Mouse (Mus musculus) liver, embryonic 14.5 days (tissue): Measurements from ENCODE around the gene Scamp4. TPM values are rescaled to one million over a fixed set of nuclear protein-coding genes. Genes with fewer than 3 reads are reported as not detected.

Experiments
- ATAC-seq: fragments of 200-750 bp; cut with Nextera tagmentation; 2 replicates; pipeline ENCODE4 v1.8.0; 2017; ENCODE audit warnings: moderate number of reproducible peaks, mild to moderate bottlenecking, moderate library complexity; ENCODE audit not compliant: insufficient read depth
- DNase-seq, 3 experiments: peaks; one replicate each; pipeline ENCODE4 v3.0.0-alpha.2; 2012 to 2013; ENCODE audit warnings: low read depth in 3 of 3, low spot score in 3 of 3
- H3K27ac ChIP-seq: fragments of 300-500 bp; sonication (generic); 2 replicates; pipeline ENCODE4 v1.5.1; 2014; ENCODE audit warnings: moderate library complexity, mild to moderate bottlenecking, control low read depth, inconsistent platforms
- H3K27me3 ChIP-seq: fragments of 300-500 bp; sonication (generic); 2 replicates; pipeline ENCODE4 v1.6.1; 2014; ENCODE audit warnings: mild to moderate bottlenecking, low read length, moderate library complexity; ENCODE audit not compliant: control insufficient read depth, insufficient read depth
- H3K36me3 ChIP-seq: fragments of 300-500 bp; sonication (generic); replicated peaks from 2 replicates; pipeline ENCODE4 v1.6.1; 2014; ENCODE audit warnings: low read depth; ENCODE audit not compliant: control insufficient read depth, insufficient read depth
- H3K4me1 ChIP-seq, 2 experiments: fragments of 200-500 bp in 1 of 2; fragments of 300-500 bp in 1 of 2; sonication (generic) in 1 of 2; replicated peaks; 2 replicates each; pipeline ENCODE4 v1.6.1; 2012 to 2014; ENCODE audit warnings: antibody characterized with exemption in 1 of 2, inconsistent platforms in 1 of 2, low read length in 1 of 2; ENCODE audit not compliant: control insufficient read depth in 2 of 2, insufficient read depth in 2 of 2
- H3K4me2 ChIP-seq: fragments of 300-500 bp; sonication (generic); 2 replicates; pipeline ENCODE4 v1.6.1; 2014; ENCODE audit warnings: low read depth, mild to moderate bottlenecking, control low read depth, moderate library complexity
- H3K4me3 ChIP-seq, 2 experiments: fragments of 200-500 bp in 1 of 2; fragments of 300-500 bp in 1 of 2; sonication (generic) in 1 of 2; 2 replicates each; pipeline ENCODE4 v1.5.1; 2012 to 2014; ENCODE audit warnings: low read depth in 2 of 2, low read length in 2 of 2, mild to moderate bottlenecking in 2 of 2, control low read depth in 1 of 2, inconsistent platforms in 1 of 2, moderate library complexity in 1 of 2; ENCODE audit not compliant: insufficient read depth in 1 of 2
- H3K9ac ChIP-seq: fragments of 300-500 bp; sonication (generic); replicated peaks from 2 replicates; pipeline ENCODE4 v1.6.1; 2014; ENCODE audit warnings: mild to moderate bottlenecking, control low read depth, moderate library complexity
- H3K9me3 ChIP-seq: fragments of 300-500 bp; sonication (generic); 2 replicates; pipeline ENCODE4 v1.6.1; 2016; ENCODE audit warnings: low read length, mixed read lengths; ENCODE audit not compliant: control insufficient read depth
- CTCF ChIP-seq: IDR thresholded peaks from 2 replicates; pipeline ENCODE4 v1.5.1; 2016; ENCODE audit warnings: antibody characterized with exemption, low read depth, control low read depth
- EP300 ChIP-seq: IDR thresholded peaks from 2 replicates; pipeline ENCODE4 v1.6.1; 2016; ENCODE audit warnings: antibody characterized with exemption, low read depth
- WGBS: fragments of 180-500 bp; shearing (Covaris S2); extraction: QIAGEN DNeasy Blood & Tissue Kit; methylation state at CpG from one replicate; pipeline ENCODE4 v1.1.7; 2014; ENCODE audit not compliant: insufficient replicate concordance; 5-methylcytosine and 5-hydroxymethylcytosine counted together
- polyA plus RNA-seq, 2 experiments: library from polyadenylated mRNA; depleted of rRNA in 1 of 2; stranded (reverse) in 1 of 2; unstranded in 1 of 2; fragments of >200 nt; fragmentation: Nextera tagmentation in 1 of 2; extraction: Ambion mirVana in 1 of 2; gene quantifications; 2 replicates each; pipeline versions ENCODE4 v1.2.1 to v1.2.3; 2012 to 2014

The Scamp4 gene
- polyA plus RNA-seq, 2 experiments, result 22.0 to 34.6 TPM

DNA sequence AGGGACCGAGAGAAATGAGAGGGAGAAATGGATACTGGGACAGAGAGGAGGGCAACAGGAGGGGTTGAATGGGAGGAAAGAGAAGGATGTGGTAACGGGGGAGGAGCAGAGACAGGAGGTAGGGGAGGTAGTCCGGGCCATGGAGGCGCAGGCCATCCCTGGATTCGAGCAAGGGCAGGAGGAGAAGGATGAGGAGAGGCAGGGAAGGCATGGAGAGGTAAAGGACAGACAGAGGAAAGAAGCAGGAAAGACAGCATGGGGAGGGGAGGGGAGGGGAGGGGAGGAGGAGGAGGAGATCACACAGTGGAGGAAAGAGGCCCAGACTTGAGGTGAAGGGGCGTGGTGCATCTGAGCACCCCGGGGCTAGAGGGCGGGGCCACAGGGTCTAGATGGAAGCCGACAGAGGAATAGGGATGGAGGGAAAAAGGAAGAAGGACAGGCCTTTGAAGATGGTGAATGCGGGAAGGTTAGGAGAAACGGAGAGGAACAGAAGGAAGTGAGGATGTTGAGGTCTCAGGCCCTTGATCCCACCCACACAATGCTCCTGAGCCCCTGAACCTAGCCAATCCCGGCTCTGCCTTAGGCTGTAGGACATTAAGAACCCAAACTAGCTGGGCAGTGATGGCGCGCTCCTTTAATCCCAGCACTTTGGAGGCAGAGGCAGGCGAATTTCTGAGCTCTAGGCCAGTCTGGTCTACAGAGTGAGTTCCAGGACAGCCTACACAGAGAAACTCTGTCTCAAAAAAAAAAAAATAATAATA is 54.4 kb downstream of the Scamp4 start, which contains the start of gene Btbd2:
Btbd2 (minus strand) TSS at position 209 of the 761 bp plus-strand sequence.
- peak within 1 kb of the TSS; percentile 74 for H3K4me2 ChIP-seq
- peaks cover 22 to 32% of the 10 kb centered on the region in 2 experiments for H3K4me1 ChIP-seq
- TF ChIP-seq EP300, result no peak
- no peak for TF ChIP-seq CTCF

DNA sequence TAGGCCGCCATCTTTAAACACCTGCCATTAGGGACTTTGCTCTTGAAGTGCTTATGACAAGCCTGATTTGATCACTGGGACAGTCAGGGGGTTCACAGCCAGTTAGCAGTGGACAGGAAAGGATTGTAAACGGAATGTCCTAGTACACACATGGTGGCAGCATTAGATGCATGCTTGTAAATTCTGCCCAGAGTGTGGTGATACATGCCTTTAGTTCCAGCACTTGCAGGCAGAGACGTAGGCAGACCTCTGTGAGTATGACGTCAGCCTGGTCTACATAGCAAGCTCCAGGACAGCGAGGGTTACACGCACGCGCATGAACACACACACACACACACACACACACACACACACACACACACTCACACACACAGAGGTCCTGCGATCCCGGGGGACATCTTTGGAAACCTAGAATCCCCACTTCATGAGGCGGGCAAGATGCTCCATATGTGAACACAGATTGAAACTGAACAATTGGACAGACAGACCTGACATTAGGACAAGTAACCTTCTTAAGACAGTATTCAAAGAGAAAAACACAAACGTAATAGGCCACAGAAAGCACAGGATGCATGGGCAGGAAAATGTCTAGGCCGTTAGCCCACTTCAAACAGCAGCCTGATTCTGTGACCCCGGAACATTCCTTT is 55.6 kb downstream of the Scamp4 start:
- 82% methylated on average over 14 of the region's 14 CpGs for WGBS
- TF ChIP-seq CTCF (no peak), EP300 (no peak)
- H3K27me3 ChIP-seq, result no peaks in the 10 kb centered on the region
- no peak for DNase-seq
- no peak overlapping the region for H3K4me2 ChIP-seq
- H3K4me3 ChIP-seq, result no peak overlapping the region
- H3K9me3 ChIP-seq, result no peaks in the 10 kb centered on the region
- H3K4me1 ChIP-seq, result peaks cover 23 to 33% of the 10 kb centered on the region in 2 experiments
- no peaks in the 10 kb centered on the region for H3K36me3 ChIP-seq
- no peak overlapping the region for H3K9ac ChIP-seq
- peak overlapping the region; percentile 48 for H3K27ac ChIP-seq
- no peak for ATAC-seq

More for the DNA sequence above, 54.4 kb downstream of the Scamp4 start, which contains the start of gene Btbd2:
- no peaks in the 10 kb centered on the region for H3K9me3 ChIP-seq
- peak within 1 kb of the TSS; percentile 68 to 78 for H3K4me3 ChIP-seq
- no peaks in the 10 kb centered on the region for H3K36me3 ChIP-seq
- peak within 1 kb of the TSS; percentile 72 for H3K27ac ChIP-seq
- 31% methylated on average over 15 of the region's 15 CpGs for WGBS
- H3K27me3 ChIP-seq, result no peaks in the 10 kb centered on the region
- peak in 2 of 3 experiments; percentile 62 to 63 for DNase-seq
- H3K9ac ChIP-seq, result peak within 1 kb of the TSS; percentile 76
- ATAC-seq, result peak; percentile 49

DNA sequence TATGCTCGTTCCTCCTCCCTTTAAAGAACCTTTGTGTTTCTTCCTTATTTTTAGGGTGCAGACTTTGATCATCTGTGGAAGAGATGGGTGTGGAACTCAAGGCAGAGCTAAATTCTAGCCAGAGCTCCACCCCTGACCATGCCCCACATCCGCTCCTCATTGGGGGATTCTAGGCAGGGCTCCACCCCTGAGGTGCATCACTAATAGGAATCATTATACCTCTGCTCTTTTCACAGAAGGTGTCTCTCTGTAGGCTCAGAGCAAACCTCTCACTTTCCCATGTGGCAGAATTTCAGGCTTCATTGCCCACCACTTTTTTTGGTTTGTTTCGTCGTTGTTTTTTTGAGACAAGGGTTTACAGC is 56.1 kb downstream of the Scamp4 start:
- Histone ChIP-seq H3K4me3 (no peak overlapping the region; a peak in 2 of 4 replicates), H3K27me3 (no peaks in the 10 kb centered on the region), H3K9me3 (no peaks in the 10 kb centered on the region), H3K9ac (no peak overlapping the region), H3K36me3 (no peaks in the 10 kb centered on the region), H3K4me1 (peaks cover 28 to 38% of the 10 kb centered on the region in 2 experiments), H3K27ac (peak overlapping the region; percentile 27), H3K4me2 (peak overlapping the region; percentile 66)
- WGBS, result 51% methylated on average over 4 of the region's 4 CpGs
- ATAC-seq, result peak; percentile 52; the same call in 1 of the 2 replicates
- no peak for DNase-seq
- TF ChIP-seq EP300, result no peak
- no peak for TF ChIP-seq CTCF

DNA sequence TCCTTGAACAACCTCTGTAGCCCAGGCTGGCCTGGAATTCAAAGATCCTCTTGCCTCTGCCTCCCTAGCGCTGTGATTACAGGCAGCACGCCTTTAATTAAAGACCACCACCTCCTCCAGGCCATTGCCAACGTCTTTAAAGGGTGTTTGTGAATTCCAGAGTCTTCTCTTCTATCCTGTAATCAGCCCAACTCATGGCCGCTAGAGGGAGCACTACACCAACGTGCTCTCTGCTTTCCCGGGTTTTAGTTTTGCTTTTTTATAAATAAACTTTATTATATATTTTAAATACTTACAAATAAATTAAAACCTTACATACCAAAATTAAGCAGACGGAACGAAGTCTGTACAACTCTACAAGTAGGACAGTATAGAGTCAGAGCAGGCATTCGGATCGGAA is 56.5 kb downstream of the Scamp4 start:
- H3K4me3 ChIP-seq, result peak overlapping the region in 1 of 2 experiments; percentile 42; a peak in 3 of 4 replicates
- peak overlapping the region; percentile 50 for H3K9ac ChIP-seq
- H3K27me3 ChIP-seq, result no peaks in the 10 kb centered on the region
- peak overlapping the region; percentile 66 for H3K4me2 ChIP-seq
- TF ChIP-seq EP300, result no peak
- TF ChIP-seq CTCF, result peak; percentile 85
- ATAC-seq (0 out of 2 replicates have a peak, but pooled peaks have one; percentile 24), DNase-seq (peak in 1 of 3 experiments; percentile 62)
- H3K9me3 ChIP-seq, result no peaks in the 10 kb centered on the region
- 17% methylated on average over 10 of the region's 10 CpGs for WGBS
- no peaks in the 10 kb centered on the region for H3K36me3 ChIP-seq
- H3K27ac ChIP-seq, result peak overlapping the region; percentile 27
- peaks cover 32 to 42% of the 10 kb centered on the region in 2 experiments for H3K4me1 ChIP-seq

DNA sequence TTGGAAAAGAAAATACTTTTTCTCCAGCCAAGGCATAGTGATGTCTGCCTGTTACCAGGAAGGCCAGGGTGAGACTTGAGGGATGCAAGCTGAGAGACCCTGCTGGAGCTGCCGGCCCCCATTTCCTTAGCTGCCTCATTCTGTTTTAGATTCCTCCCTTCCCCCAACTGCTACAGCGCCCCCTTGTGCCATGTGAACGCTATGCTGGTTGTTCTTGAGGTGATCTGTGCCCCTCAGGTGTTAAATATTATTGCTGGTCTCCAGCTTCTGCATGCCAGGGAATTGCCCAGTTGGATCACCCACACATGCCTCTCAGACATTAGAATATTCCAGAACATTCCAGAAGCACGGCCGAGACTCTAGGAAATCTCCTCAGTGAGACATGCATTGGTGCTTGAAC is 58.5 kb downstream of the Scamp4 start:
- H3K27me3 ChIP-seq, result no peaks in the 10 kb centered on the region
- WGBS, result 27% methylated on average over 5 of the region's 5 CpGs
- H3K4me2 ChIP-seq, result no peak overlapping the region
- H3K27ac ChIP-seq, result no peak overlapping the region
- H3K9ac ChIP-seq, result no peak overlapping the region
- ATAC-seq, result no peak
- peaks cover 45 to 50% of the 10 kb centered on the region in 2 experiments for H3K4me1 ChIP-seq
- TF ChIP-seq CTCF, result peak; percentile 92
- no peak for TF ChIP-seq EP300
- no peak overlapping the region for H3K4me3 ChIP-seq
- H3K36me3 ChIP-seq, result peaks cover 4% of the 10 kb centered on the region
- no peaks in the 10 kb centered on the region for H3K9me3 ChIP-seq
- no peak for DNase-seq
